Mouse (Mus musculus): ENCODE results near the gene Adamts14.

Gene Adamts14

GRCm38 (mm10) chr10:61273081-61273843 is at the start of gene Adamts14:
Gene Adamts14 (minus strand): TSS chr10:61273438.
- DNase-seq: no peak

DNA sequence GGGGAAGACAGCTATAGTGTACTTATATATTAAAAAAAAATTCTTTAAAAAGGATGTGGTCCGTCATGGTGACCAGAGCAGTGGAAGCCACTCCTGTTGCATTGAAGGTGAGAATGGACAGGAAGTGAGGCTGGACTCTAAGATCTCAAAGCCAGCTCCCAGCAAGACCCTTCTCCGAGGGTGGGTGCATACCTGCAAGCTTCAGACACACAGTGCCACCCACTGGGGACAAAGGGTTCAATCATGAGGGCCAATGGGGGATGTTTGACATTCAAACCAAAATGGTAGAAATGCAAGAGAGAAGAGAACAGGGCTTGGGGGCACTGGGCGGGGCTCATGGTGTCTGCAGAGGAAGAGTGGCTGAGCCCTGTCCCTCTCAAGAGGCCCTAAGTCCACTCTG is 45.3 kb upstream of the Adamts14 start:
- DNase-seq: no peak

GRCm38 (mm10) chr10:61315324-61315880 is 42.2 kb upstream of the Adamts14 start:
- no peak for DNase-seq

DNA sequence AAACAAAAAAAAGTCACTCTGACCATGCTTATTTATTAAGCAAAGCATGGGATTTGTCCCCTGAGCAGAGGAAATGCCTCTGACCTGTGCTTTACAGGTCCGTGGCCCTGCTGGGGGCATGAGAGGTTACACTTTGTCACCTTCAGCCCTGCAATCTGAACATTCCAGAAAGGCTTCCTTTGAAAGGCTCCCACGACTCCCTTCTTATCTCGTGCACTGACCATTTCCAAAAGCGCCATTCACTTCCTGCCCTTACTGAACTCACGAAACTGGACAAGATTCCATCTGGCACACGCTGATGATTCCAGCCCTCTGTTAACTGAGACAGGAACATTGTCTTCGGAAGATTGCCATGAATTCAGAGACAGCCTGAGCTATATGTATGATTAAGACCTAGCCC is 40.5 kb upstream of the Adamts14 start:
- DNase-seq: peak; percentile 22

DNA sequence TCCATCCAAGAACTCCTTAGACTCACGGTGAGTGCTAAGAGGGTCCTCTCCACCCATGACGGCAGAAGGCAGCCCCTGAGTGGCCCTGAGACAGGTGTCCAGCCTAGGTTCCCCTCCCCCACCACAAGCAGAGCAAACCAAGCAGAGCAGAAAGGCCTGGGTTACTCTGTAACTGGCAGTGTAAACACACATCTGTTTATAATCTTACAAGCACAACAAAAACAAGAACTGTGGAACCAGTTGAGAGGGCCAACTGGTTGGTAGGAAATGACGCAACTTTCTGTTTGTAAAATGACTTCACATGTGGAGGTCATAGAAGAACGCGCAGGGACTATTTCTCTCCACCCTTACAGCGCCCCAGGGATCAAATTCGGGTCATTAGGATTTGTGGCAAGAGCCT is 39.5 kb upstream of the Adamts14 start:
- peak; percentile 19 for DNase-seq

- peak; percentile 14 for DNase-seq
Observed at GRCm38 (mm10) chr10:61312159-61312558, 38.9 kb upstream of the Adamts14 start.

DNA sequence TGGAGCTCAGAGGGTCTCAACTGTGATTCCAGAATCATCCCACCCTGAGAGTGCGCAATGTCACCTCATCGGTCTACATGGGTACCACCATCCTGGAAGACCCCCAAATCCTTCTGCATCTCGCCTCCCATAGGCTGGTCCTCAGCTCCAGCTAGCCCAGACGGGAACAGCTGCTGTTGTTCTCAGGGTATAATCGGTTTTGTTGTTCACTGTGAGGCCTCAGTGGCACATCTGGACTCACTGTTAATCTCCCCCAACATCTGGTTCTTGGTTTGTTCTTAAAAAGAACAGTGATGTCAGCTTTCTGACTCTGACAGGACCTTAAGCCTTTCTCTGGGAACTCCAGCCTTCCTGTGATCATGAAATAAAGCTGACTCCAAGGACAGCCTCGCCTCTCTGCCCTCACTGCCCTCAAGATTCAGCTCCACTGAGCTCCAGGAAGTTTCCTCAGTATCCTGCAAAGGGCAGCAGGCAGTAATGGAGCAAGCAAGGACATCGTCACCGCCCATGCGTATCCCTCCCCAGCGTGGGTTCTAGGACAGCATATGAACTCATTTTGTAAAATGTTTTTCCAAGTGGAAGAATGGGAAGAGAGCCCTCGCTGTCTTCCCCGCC is 35.6 kb upstream of the Adamts14 start:
- peak; percentile 34 for DNase-seq

DNA sequence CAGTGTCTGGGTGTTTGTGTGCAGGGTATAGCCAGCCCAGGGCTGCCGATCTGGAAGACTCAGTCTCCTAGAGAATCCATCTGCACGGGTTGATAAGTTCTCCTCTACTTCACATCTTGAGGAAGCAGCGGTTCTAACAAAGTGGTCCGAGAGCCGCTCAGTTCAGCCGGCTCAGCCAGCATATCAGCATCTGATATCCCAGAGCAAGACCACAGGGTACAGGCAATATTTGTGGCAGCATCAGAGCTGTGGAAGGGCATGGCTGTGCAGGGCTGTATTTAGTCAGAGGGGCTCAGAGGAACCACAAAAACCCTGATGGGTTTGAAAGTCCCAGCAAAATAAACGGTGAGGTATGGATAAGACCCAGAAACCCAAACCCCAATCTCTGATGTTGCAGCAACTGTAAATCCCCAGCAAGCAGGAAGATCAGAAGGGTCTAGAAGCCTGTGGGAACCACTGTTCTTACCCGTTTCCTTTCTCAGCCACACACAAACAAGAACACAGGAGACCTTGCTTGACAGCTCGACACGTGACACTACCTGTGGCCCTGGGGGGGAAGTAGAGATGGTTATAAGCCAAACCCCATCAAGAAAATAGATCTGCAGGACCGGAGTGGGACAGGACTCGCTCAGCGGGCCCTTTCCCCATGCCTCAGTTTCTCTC is 32.8 kb upstream of the Adamts14 start:
- DNase-seq: no peak

DNA sequence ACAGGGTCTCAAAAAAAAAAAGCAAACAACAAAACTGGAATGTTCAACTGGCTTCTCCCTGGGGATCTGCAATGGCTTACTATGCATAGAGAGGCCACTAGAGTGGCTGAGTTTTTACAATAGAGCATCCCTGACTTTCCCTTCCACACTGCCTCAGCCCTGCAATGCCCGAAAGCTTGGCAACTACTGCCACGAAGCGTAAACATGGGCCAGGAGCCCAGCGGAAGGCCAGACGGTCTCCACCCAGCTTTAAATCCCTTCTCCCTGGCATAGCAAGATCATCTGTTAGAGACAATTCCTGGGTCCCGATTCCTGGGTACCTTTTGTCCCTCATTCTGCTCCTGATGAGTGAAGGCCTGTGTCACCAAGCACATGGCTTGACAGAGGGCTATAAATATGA is 30.8 kb upstream of the Adamts14 start:
- DNase-seq: no peak

- DNase-seq: peak; percentile 23
Observed at GRCm38 (mm10) chr10:61300996-61301395, 27.8 kb upstream of the Adamts14 start.

- DNase-seq: no peak
Observed at GRCm38 (mm10) chr10:61297477-61297876, 24.2 kb upstream of the Adamts14 start, which contains the start of gene Prf1. Gene Prf1 (plus strand): TSS chr10:61297833.

DNA sequence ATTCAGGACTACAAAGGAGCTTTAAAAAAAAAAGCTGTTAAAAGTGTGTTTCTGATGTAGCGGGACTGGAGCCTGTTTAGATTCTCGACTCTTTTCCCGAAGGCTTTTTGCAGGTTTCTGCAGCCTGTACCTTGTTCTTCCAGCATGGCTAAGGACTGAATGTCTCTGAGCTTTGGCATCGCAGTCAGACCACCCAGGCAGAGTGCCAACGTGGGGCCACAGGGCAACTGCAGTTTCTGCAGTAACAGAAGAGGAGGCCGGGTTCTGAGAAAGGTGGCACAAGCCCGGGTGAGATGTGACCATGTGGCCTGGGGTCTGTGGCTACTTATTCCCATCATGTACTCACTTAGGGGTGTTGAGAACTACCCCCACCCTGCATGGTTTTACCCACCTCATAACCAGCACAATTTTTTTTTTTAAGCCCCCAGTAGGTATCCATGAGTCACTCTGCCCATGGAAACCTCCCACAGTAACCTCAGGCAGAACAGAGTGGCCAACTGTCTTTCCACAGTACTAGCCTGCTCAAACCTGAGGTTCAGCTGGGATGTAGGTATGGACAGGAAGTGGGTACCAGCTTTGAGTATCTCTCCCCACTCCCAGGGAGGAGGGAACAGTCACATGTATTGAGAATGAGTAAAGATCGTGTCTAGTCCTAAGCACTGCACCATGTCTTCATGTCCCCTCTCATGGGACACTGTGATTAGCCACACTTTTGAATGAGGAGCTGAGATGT is 23.6 kb upstream of the Adamts14 start:
- no peak for DNase-seq

DNA sequence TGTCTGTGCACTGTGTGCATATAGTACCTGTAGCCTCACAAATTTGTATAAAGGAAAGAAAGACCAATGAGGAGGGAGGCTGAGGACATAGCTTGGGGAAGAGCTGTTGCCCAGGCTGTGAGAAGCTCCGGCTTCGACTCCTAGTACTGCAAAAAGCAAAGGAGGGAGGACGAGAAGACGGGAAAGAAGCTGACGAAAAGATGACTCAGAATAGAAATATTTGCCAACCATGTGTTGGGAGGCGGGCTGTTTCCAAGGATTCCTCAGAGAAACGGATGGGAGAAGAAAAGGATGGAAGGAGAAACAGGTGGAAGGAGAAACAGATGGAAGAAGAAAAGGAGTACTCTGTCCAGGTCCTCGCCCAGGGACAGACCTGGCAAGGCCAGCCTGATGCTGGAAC is 21.0 kb upstream of the Adamts14 start:
- no peak for DNase-seq

DNA sequence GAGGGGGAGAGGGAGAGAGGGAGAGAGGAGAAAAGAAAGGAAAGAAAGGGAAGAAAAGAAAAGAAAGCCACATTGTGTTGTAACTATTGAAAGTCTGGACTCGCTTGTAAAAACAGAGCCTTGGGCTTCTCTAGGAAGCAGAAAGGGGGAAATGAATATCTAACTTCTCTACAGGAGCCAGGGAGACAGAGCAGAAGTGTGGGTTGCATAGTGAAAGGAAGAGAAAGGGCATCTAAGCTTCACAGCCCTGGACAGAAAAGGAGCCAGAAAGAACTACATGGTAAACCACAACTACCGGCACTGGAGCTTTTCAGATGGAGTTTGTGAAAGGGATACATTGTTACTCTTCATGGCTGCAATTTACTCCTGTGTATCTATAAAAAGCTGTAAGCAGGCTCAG is 17.2 kb upstream of the Adamts14 start:
- no peak for DNase-seq

- no peak for DNase-seq
Observed at GRCm38 (mm10) chr10:61290016-61290415, 16.8 kb upstream of the Adamts14 start.

- DNase-seq: no peak
Observed at GRCm38 (mm10) chr10:61286246-61286645, 13.0 kb upstream of the Adamts14 start.

- peak; percentile 45 for DNase-seq
Observed at GRCm38 (mm10) chr10:61285271-61285670, 12.0 kb upstream of the Adamts14 start.

- DNase-seq: no peak
Observed at GRCm38 (mm10) chr10:61284309-61284708, 11.1 kb upstream of the Adamts14 start.

- DNase-seq: no peak
Observed at GRCm38 (mm10) chr10:61281115-61281514, 7.9 kb upstream of the Adamts14 start.

DNA sequence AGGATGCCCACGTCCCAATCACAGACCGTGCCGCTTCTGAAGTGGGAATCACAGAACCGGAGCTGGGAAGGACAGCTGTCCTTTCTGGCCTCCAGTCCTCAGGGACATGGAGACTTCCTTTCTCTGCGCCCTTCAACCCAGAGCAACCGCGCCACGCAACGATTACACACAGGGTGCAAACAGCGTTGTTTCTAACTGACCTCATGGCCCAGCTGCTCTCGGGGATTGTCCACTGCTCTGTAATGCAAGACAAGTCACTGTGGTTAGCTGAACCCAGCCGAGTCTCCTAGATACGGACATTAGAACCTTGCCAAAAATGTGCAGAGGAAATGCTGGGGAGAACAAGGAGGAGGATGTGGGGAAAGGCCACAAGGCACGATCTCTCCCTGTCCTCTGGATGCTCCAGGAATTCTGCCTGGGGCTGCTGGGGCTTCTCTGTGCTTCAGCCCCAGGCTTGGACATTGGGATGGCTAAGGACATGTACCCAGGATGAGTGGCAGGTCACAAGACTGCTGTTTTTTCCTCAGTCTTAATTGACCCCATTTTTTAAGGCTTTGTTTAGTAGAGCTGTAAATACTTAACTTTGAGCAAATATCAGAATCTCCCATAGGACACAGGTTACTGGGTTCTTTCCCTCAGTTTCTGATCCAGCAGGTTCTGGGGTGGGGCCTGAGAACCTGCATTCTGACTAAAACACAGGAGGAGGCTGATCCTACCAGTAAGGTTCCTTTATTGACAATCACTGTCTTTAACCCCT is 4.9 kb upstream of the Adamts14 start:
- peak; percentile 73 for DNase-seq

- DNase-seq: no peak
Observed at GRCm38 (mm10) chr10:61277051-61277450, 3.8 kb upstream of the Adamts14 start.

DNA sequence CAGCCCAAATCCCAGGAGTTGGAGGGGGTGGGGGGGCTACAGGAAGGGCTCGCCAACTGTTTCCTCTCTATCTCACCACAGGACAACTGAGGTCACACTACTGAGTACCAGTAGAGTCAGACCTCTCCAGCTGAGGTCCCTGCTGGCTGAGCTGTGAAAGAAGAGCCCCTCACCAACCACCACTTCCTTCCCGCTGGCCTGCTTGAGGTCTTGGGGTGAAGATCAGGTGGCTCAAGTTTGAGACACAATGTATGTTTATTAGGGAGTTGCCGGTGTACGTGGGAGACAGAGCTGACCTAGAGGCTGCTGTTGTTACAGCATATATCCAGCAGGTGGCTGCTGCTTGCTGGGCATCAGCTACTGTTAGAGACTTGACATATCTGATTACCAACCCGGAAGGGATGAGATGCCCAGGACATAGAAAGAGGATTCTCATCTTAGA is 2.5 kb upstream of the Adamts14 start:
- DNase-seq: no peak

All from kidney, adult 11 months (tissue).